Mouse (Mus musculus): ENCODE measurements at regions not wholly inside any gene's neighbourhood (a gene's known extent, or its start where the extent isn't known, plus 50 kb on each side); places are given as distances from the start of the nearest gene placed in this dataset.

GRCm38 (mm10) chr3:125338178-125338692 lies 65.6 kb upstream of the Ndst4 start:
- TF ChIP-seq CTCF (IDR thresholded peaks at IDR 0.05; ENCODE audit: control insufficient read depth, insufficient read depth, insufficient read length) = no peak
- TF ChIP-seq MYOD1 (IDR thresholded peaks at IDR 0.05; ENCODE audit: control insufficient read depth, insufficient read length, low read depth) = no peak
- no peak for TF ChIP-seq USF1 (IDR thresholded peaks at IDR 0.05; ENCODE audit: low read depth)
- TF ChIP-seq MYOG (IDR thresholded peaks at IDR 0.05; ENCODE audit: control insufficient read depth, extremely low read depth, insufficient read length) = no peak
- no peak for TF ChIP-seq CEBPB (IDR thresholded peaks at IDR 0.05; ENCODE audit: low read depth)

Data from C2C12 (cell line).